Mouse (Mus musculus) retina, adult 2 months (tissue): ENCODE data around the gene Cenpl.

Source experiments
- DNase-seq: peaks from one replicate; pipeline ENCODE4 v3.0.0-alpha.2; 2012; ENCODE audit warnings: low read depth, low spot score

Cenpl gene

DNA sequence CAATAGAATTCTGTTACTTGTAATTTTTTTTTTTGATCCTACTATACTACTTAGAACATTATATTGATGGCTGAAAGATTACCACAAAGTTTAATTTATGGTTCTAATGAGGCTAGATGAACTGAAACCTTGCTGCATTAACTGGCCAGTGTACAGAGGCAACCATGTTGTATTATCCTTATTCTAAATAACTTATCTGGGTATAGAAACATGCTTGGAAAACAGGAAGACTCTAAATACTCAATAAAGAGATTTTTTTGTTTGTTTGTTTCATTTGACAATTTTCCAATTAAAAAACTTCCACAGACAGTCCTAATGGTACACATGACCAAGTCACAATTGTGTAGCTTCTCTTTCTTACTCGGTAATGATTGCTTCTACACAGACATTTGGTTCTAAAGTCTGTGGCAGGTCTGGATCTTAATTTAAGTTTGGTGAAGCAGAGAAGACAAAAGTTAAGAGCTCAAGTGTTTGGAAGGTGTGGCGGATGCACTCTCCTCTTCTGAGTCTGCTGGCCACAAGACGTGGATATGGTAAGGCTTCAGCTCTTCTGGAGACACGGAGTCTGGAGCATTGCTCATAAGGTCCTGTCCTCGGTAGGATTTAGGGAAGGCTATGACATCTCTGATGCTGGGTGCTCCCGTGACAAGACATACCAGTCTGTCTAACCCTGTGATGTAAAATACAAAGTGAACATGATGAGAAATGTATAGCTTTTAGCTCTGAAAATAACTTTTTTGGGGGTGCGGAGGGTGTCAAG, 29.1 kb upstream of the Cenpl start:
- DNase-seq: no peak

GRCm38 (mm10) chr1:161046972-161047371, 23.5 kb upstream of the Cenpl start:
- DNase-seq: no peak

DNA sequence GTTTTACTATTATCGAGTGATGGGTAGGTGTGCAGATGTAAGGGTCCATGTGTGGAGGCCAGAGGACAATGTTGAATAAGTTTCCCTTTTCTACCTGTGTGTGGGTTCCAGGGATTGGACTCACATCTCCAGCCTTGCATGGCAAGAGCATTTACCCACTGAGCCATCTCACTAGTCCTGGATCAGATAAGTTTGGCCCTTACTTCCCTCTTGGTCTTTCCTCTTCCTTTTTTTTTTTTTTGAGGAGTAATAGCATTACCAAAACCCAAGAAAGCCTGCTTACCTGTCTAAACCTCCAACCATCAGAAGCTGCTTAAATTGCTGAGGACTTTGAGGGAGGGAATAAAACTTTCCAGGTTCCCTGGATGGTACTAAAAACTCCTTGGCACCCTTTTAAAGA, 13.3 kb upstream of the Cenpl start:
- DNase-seq: no peak

- no peak for DNase-seq
Measured at GRCm38 (mm10) chr1:161063351-161063750, 7.2 kb upstream of the Cenpl start.

DNA sequence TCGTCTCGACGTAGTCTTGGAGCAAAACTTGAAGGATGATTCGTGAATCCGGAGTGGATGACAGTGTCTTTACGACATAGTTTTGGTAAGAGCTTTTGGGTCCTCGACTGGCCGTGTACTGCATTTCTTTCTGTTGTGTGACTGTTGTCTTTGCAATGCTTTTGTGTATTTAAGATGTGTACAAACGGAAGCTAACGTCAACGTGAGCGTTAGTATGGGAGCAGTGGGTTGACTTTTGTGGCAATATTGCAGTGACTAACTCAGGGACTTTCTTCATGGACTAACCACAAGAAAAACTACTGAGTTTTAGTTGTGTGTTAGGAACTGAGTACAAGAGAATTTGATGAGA, 733 bp downstream of the Cenpl start:
- no peak for DNase-seq

GRCm38 (mm10) chr1:161076238-161076637, 5.7 kb downstream of the Cenpl start:
- no peak for DNase-seq

DNA sequence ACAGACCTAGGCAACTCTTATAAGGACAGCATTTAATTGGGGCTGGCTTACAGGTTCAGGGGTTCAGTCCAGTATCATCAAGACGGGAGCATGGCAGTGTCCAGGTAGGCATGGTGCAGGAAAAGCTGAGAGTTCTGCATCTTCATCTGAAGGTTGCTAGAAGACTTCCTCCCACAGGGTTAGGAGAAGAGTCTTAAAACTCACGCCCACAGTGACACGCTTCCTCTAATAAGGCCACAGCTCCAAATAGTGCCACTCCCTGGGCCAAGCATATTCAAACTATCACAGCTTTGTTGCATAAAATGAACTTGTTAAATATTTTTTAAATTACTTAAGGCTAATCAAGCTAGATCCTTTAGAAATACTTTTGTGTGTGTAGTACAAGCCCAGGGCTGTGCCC, 6.7 kb downstream of the Cenpl start:
- no peak for DNase-seq

GRCm38 (mm10) chr1:161099721-161100405, 29.4 kb downstream of the Cenpl start:
- no peak for DNase-seq

DNA sequence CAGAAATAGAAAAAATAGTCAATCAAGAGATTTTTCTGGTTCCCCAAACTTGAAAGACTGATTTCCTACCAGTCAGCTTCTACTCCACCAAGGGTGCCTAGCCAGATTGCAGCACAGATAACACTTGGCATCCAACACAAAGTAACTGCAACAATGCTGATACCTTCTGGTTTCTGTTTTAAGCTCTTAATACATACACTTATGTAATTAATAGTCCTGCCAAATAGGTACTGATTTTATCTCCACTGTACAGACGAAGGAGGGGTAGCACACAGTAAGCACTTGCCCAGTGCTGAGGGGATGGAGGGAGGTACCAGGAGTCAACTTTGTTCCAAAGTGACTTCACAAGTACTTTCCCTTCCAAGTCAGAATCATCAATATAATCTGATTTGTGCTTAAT, 33.3 kb downstream of the Cenpl start:
- DNase-seq: no peak

GRCm38 (mm10) chr1:161109216-161109615, 38.7 kb downstream of the Cenpl start:
- DNase-seq: no peak

- DNase-seq: no peak
Measured at GRCm38 (mm10) chr1:161114591-161114990, 44.1 kb downstream of the Cenpl start.

DNA sequence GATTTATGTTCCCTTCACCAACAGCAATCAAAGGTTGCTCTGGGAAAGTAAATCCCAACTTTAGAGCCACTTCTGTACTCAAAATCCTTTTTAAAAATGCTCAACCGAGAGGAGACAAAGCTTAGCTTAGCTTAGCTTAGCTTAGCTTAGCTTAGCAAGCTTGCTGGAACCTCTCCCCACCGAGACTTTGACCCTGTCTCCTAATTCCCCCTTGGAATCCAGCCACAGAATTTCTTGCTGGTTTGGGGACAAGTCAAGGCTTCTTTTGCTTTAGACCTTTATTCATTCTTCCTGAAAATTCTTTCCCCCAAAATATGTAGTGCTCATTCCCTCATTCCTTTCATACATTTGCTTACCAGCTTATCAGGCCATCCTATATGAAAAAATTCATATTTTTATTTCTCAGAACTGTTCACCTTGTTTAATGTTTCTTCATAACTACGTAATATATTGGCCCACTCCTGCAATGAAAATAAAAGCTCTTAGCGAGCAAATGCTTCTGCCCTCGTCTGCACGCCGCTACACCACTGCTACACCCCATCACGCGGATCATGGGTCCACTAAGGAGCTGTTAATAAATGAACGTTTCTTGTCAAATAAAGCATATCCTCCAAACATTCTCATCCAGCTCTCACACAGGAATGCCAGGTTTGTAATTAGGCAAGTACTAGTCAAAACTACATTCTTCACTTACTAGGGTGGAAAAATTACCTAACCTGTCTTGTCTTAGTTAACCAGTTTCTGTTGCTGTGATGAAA, 52.3 kb downstream of the Cenpl start:
- DNase-seq: no peak

DNA sequence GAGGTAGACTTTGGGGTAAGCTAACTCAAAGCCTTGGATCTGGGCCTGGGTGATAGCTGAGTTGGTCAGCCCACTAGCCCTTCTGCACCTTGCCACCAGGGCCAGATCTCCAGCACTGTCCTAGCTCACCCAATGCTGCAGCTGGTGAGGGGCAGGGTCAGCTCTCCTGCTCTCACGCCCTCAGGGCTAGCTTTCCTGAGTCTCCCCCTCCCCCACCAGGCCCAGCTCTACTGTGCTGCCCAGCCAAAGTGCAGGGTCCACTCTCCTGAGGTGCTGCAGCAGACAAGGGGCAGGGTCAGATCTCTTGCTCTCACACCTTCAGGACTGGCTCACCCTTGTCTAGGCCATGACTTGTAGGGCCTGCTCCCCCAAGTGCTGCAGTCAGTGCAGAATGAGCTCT, 55.9 kb downstream of the Cenpl start:
- no peak for DNase-seq

DNA sequence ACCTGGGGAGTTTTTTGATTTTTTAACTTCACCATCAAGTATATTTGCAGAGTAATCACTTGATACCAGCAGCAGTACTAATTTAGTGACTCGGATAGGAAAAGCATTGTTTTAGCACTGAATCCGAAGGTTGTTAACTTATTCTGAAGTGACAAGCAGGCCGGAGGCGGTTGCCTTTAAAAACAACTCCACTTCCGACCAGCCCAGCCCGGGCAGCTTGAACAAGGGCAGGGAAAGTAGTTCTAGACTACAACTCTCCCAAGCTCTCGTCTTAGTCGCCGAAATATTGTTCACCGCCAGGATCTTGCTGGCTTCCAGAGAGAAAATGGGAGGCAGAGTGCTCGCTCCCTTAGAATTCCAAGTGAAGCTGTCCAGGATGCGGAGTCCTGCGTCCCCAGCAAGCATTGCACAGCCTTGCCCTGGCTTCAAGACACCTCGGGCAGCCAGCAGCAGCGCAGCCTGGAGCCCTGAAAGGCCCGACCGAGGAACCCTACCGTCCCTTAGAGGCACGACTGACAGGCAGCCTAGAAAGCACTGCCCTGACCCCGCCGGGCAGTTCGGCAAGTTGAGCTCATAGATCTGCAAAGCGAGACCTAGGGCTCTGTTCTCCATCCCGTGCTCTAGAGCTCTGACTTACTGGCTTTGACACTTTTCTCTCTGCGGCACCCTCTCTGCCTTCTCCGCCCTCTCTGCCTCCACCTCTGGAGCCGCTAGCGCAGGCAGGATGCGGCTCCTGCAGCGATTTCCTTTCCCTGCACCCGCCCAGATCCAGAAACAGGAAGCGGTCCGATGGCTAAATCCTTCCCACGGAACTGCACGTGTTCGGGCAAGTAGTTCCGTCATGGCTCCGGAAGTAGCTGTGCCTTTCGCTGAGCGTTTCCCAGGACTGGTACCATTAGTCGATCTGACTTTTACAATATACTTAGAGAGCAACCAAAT, 60.5 kb downstream of the Cenpl start, which contains the start of gene Klhl20:
TSS of gene Klhl20 (minus strand) at position 786 of the 939 bp plus-strand sequence.
- DNase-seq: peak; percentile 96
